Mouse (Mus musculus) right cerebral cortex, postnatal 14 days (tissue): ENCODE measurements at regions not wholly inside any gene's neighbourhood (a gene's known extent, or its start where the extent isn't known, plus 50 kb on each side); places are given as distances from the start of the nearest gene placed in this dataset.
"Not testable (repeated sequence)": the region's sequence is repeated elsewhere in the genome, so short reads cannot be mapped to it uniquely, and the experiment has no call there.

Experiments
- DNase-seq: peaks from one replicate; pipeline ENCODE4 v3.0.0; 2022

- DNase-seq, result no peak
Measured at GRCm38 (mm10) chr6:6384971-6385370, 168.0 kb upstream of the Slc25a13 start.

- DNase-seq, result no peak
Measured at GRCm38 (mm10) chr6:6384441-6384840, 167.5 kb upstream of the Slc25a13 start.

- no peak for DNase-seq
Measured at GRCm38 (mm10) chr6:6372421-6372820, 155.4 kb upstream of the Slc25a13 start.

GRCm38 (mm10) chr6:6371444-6372093, 154.6 kb upstream of the Slc25a13 start:
- DNase-seq, result no peak

GRCm38 (mm10) chr6:6364037-6364436, 147.1 kb upstream of the Slc25a13 start:
- no peak for DNase-seq

GRCm38 (mm10) chr6:6362678-6363354, 145.8 kb upstream of the Slc25a13 start:
- DNase-seq, result no peak

DNA sequence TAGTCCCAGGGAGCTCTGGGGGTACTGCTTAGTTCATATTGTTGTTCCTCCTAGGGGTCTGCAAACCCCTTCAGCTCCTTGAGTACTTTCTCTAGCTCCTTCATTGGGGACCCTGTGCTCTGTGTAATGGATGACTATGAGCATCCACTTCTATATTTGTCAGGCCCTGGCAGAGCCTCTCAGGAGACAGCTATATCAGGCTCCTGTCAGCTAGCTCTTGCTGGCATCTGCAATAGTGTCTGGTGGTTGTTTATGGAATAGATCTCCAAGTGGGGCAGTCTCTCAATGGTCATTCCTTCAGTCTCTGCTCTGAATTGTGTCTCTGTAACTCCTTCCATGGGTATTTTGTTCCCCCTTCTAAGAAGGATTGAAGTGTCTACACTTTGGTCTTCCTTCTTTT, 144.2 kb upstream of the Slc25a13 start:
- not testable (repeated sequence) for DNase-seq

DNA sequence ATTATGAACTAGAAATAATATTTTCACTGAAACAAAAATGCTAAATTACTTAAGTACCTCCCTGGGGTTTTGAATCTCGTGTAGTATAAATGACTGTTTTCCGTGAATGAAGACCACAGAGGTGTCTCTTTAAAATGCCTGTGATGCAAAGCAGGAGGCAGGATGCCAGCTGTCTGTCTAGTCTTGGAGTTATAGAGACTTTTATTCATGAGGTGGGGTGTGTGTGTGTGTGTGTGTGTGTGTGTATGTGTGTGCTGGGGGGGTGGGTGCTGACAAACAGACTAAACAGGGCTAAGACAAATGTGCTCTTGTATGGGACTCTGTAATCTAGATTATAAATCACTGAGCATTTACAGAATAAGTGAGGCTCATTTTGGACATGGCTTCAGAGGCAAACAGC, 140.5 kb upstream of the Slc25a13 start:
- DNase-seq, result no peak

DNA sequence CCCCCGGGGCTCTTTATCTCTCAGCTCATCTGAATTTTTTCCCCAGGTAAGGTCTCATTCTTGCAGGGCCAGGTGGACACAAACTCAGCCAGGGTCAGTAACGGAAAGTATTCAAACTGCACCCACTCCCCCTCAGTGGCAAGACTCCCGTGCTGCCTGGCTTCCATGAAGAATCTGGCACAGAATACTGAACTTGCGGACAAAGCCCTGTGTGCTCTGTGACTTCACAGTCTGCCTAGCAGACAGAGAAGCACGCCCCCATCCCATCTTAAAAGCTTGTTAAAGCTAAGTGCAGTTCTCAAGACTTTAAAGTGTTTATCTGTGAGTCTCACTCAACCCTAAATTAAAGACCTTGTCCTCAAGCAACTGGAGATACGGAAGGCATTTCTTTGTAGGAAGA, 140.0 kb upstream of the Slc25a13 start:
- DNase-seq, result no peak

DNA sequence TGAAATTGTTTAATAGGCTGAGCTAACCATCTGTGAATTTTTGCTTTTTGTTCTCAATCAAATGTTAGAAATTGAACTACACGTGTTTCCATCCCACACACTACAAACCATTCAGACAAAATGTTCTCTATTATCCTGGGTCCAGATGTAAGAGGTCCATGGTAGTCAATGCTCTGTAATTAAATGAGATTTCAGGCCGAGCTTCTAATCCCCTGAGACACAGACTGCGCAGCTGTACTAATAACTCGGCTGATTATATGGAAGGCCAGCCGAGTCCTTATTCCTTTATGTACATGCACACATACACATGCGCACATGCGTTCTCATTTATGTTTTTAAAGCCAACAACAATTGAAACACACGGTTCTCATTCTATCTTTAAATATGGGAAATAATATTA, 118.3 kb upstream of the Slc25a13 start:
- no peak for DNase-seq

- no peak for DNase-seq
Measured at GRCm38 (mm10) chr6:6330271-6330670, 113.3 kb upstream of the Slc25a13 start.

DNA sequence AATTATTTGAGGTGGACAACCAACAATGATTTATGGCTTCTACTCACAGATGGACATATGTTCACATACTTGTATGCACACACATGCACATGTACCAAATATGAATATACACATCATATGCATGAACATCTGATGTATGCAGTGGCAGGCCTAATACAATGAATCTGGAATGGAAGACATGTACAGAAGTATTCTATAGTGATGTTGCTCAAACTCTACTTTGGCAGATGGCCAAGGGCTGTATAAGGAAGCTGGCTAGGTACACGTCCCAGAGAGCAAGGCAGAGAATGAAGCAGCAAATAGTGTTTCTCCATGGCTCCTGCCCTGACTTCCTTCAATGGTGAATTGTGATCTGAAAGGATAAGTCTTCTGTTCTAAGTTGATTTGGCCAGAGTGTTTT, 108.5 kb upstream of the Slc25a13 start:
- no peak for DNase-seq

DNA sequence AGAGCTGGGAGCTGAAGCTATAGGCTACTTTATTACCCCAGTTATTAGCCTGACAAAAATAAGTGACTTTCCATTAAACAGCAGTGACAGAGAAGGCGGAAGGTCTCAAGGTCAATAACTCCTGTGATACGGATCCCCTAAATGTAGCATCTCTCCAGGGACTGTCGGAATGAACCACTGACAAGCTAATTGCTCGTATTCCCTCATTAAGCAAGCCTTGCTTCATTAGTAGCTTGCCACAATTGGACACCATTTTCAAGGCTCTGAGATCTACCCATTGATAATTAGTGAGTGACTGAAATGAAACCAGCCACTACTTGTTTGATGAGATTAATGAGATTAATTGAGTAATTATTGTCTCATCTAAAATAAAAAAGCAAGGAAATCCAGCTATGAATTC, 99.8 kb upstream of the Slc25a13 start:
- DNase-seq, result no peak

- DNase-seq, result no peak
Measured at GRCm38 (mm10) chr6:6313171-6313570, 96.2 kb upstream of the Slc25a13 start.

GRCm38 (mm10) chr6:6310213-6310612, 93.2 kb upstream of the Slc25a13 start:
- no peak for DNase-seq

DNA sequence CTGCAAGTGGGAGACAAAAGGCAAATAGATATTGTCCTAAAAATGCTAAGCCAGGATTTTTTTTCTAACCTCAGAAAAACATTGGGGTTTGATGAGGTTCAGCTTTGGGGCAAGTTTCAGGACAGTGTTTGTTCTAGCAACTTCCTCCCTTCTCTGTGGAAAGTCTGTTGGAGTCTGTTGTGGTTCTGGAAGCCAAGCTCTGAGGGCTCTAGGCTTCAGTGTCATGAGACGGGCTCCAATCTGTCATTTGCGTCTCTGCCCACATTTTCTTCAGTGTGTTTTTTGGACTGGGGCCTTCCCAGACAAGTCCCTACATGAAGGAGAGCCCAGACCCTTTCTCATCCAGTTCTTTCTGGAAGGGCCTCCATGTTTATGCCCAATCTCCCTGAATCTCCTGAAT, 90.6 kb upstream of the Slc25a13 start:
- DNase-seq, result no peak

- DNase-seq, result no peak
Measured at GRCm38 (mm10) chr6:6303767-6304166, 86.8 kb upstream of the Slc25a13 start.

DNA sequence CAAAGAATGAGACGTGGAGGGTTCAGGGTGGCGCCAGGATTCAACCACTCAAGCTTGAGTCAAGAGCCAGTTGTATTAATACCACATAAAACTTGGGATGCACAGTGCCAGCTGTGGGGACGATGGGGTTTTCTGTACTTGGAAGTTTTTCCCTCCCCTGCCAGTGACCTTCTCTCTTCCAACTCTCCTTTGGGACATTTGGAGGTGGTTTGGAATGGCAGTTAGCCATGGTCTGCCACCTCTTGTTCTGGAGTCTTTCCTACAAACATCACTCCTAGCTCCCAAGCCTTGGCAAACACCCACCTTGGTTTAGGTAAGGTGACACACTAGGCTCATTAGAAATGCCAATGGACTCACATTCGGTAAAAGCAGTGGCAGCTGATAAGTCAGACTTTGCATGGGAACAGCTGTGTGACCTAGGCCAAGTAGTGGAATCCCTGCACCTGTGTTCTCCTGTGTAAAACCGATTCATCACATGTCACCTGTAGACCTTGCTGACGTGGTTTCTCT, 84.1 kb upstream of the Slc25a13 start:
- no peak for DNase-seq

GRCm38 (mm10) chr6:6298867-6299852, 82.2 kb upstream of the Slc25a13 start:
- no peak for DNase-seq

- not testable (repeated sequence) for DNase-seq
Measured at GRCm38 (mm10) chr6:6295551-6295950, 78.6 kb upstream of the Slc25a13 start.

GRCm38 (mm10) chr6:6291781-6292180, 74.8 kb upstream of the Slc25a13 start:
- no peak for DNase-seq

DNA sequence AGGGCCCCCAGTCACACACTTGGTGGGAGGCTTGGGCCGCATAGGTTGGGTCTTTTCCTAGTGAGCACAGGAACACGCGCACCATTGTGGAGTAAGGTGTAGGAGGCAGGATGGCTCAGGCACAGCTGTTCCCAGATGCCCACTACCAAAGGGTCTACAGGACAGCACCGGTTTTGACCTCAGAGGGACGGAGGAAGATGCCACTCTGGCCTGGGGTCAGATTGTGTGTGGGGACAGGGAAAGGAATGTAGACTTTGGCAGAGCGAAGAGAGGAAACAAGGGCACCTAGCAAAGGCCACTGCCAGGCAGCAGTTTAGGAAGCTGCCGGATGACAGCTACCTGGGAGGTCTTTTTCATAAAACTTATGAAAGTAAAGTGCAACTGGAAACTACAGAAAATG, 73.5 kb upstream of the Slc25a13 start:
- no peak for DNase-seq

DNA sequence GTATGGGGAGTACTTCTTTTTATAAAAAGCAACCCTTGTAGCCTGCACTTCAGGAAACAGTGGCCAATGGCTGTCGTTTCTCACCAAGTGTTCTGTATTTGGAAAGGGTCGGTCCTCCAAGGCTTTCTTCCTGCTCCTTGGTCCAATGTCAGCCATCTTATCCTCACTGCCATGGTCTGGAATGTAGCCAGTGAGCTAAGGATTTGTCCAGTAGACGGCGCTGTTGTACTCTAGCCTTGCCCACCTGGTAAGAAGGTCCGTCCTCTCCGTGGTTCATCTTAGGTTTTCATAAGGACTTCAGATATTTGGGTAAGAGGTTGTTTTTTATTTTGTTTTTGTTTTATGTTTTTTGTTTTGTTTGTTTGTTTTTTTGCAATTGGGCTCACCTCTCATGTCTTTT, 72.8 kb upstream of the Slc25a13 start:
- DNase-seq, result peak; percentile 13
